Mouse (Mus musculus) natural killer cell, adult 2 months (primary cell): ENCODE results near the gene Ogn.
A peak's percentile ranks its signal among the peaks of the same experiment; 100 is the strongest.

Source experiments
- DNase-seq, 2 experiments: peaks; one replicate each; pipeline ENCODE4 v3.0.0; 2022; ENCODE audit warnings: low spot score in 2 of 2

The Ogn gene

DNA sequence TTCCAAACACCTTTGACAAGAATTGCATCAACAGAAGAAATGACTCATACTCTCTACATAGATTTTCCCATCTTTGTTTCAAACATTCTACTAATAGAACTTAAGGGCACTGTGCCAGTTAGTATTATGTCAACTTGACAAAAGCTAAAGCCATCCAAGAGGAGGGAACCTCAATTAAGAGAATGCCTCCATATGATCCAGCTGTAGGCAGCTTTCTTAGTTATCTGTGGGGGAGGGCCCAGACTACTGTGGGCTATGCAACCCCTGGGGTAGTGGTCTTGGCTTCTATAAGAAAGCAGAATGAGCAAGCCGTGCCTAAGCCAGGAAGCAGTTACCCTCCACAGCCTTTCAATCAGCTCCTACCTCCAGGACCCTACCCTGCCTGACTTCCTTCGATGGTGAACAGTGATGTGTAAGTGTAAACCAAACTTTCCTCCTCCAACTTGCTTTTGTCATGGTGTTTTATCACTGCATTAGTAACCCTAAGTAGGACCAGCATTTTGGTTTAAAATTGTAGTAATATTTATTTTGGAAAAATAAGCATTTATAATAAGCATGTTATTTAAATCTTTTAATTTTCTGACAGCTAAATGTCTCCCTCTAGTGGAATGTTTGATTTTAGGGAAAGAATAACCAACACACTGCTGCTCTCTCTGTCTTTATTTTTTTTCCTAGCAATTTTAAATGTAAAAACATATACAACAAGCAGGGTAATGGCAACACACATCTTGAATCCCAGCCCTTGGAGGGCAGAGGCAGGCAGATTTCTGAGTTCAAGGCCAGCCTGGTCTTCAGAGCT is 37.1 kb downstream of the Ogn start:
- no peak for DNase-seq

DNA sequence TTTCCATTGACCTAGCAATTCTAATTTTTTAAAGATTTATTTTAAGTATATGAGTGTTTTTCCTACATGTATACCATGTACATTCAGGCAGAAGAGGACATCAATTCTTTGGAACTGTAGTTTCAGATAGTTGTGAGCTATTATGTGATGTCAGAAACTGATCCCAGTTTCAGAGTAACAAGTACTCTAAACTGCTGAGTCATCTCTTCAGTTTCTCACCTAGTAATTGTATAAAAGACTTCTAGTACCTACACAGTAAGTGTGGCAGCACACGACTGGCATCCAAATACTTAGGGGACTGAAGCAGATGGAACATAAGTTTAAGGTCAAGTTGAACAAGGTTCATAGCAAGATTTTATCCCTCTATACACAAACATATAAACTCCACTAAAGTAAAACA is 38.2 kb downstream of the Ogn start:
- no peak for DNase-seq

DNA sequence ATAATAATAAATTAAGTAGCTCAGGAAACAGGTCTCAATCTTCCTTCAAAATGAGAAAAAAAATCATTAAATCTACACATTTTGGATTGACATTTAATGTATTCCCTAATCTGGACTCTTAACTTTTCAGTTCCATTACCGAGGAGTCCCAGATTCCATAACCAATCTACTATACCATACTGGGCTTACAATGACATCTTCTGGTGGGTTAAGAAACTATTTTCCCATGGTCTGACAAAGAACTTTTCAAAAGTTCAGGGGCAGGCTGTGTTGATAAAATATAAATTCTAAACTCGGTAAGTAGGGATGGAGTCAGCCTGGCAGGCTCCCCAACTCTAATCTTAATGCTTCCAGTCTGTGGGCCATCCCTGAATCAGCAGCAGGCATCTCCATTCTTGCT is 43.3 kb downstream of the Ogn start:
- DNase-seq = no peak

DNA sequence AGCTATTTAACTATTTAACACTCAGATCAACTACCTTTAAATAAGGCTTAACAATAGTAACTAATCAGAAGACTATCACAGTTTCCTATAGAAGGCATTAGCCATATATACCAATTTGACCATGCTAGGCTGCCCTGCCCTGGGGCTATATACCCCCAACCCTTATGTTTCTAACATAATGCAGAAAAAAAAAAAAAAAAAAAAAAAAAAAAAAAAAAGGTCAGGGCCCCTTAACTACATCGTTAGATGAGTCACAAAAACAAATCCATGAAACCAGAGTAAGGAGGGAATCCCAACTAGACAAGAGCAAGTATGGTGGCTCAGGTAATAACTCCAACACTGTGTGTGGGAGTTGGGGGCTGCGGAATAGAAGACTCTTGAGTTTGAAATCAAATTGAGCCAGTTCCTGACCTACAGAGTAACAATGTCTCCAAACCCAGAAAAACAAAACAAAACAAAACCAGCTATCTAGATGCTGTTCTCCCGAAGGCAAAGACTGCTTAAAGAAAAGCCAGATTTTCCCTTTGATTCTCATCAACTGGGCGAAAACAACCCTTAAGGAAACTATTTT is 44.0 kb downstream of the Ogn start:
- DNase-seq = no peak

DNA sequence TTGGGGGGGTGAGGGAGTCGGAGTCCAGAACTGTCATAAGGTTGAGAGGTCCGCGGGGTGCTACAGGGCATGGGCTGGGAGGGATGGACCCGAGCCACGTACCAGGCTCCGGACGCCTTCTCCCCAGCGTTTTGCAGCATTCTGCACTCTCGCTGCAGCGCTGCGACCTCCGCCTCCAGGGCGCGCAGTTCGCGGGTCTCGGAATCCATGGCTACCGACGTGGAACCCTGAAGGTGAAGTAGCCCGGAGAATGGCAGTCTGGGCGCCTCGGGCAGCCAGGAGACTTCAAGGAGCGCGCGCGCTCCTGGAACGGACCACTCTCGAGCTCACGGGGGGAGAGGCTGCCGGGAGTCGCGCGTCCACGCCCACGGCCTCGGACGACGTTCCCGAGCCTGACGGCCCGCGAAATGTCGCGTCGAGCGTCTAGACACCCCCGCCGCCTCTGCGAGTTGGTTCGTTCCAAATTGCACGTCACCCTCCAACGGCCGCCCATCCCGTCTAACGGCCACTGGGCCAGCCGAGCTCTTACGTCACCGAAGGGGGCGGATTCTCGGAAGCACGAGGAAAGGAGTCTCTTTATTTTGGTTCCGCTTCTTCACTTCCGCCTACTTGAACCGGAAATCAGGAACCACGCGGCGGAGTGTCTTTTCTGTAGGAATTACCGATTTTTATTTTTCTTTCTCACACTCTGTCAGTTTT is 44.8 kb downstream of the Ogn start, which contains the start of the genes Cenpp and Nol8:
TSS of gene Cenpp (minus strand) at position 305 of the 699 bp plus-strand sequence.
TSS of gene Nol8 (plus strand) at position 598 of the 699 bp plus-strand sequence.
- DNase-seq = peak; percentile 99

DNA sequence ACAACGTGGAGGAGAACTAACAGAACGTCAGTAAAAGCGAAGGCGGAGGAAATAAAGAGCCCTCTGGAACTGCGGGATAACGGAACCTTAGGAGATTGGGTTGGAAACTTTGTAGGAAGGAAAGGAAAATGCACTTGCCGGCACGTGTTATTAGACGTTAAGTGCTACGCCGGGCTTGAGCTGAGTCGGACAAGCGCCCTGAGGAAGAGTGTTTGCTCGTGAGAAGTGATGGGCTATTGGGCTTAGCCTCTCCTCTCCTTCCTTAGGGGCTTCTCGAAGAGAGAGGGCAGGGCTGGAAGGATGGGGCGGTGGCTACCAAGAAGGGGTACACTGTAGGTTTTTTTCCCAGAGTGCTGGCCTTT is 45.3 kb downstream of the Ogn start:
- no peak for DNase-seq
